Mouse (Mus musculus): Measurements from ENCODE around the gene Cdc20b. TPM values are rescaled to one million over a fixed set of nuclear protein-coding genes. Genes with fewer than 3 reads are reported as not detected.

The Cdc20b gene
- polyA plus RNA-seq (2014; fragmentation: Nextera tagmentation; extraction: Ambion mirVana) = not detected in 2 replicates

- peak within 1 kb of the TSS; percentile 81 for H3K4me2 ChIP-seq (ENCODE audit: low read depth, severe bottlenecking)
- ATAC-seq (ENCODE audit: insufficient number of reproducible peaks, low FRiP score, low TSS enrichment, low read depth) = no peak
- H3K27me3 ChIP-seq (ENCODE audit: control insufficient read depth, insufficient read depth, low read length) = peaks cover 16% of the 10 kb centered on the region
- no peak within 1 kb of the TSS for H3K27ac ChIP-seq (replicated peaks; ENCODE audit: low read depth, low read length)
- no peaks in the 10 kb centered on the region for H3K36me3 ChIP-seq (ENCODE audit: control insufficient read depth, insufficient read depth, low read length)
- H3K4me1 ChIP-seq (ENCODE audit: control insufficient read depth, insufficient read depth, low read length) = peaks cover 6% of the 10 kb centered on the region
- DNase-seq (ENCODE audit: low spot score) = peak; percentile 66
- H3K9me3 ChIP-seq (ENCODE audit: control insufficient read depth, low read length) = no peaks in the 10 kb centered on the region
- peak within 1 kb of the TSS; percentile 34; the same call in 1 of the 2 replicates for H3K9ac ChIP-seq (ENCODE audit: low read length)
- peak within 1 kb of the TSS; percentile 45 for H3K4me3 ChIP-seq (ENCODE audit: low read depth, low read length)
- under 1% methylated on average over 46 of the region's 46 CpGs for WGBS
These were observed at the start of gene Cdc20b for GRCm38 (mm10) chr13:113034950-113035421. Cdc20b (plus strand) TSS chr13:113035111.

- Histone ChIP-seq H3K9ac (ENCODE audit: low read length) (no peak overlapping the region), H3K27ac (replicated peaks; ENCODE audit: low read depth, low read length) (no peak overlapping the region), H3K36me3 (ENCODE audit: control insufficient read depth, insufficient read depth, low read length) (no peaks in the 10 kb centered on the region), H3K4me3 (ENCODE audit: low read depth, low read length) (no peak overlapping the region), H3K9me3 (ENCODE audit: control insufficient read depth, low read length) (no peaks in the 10 kb centered on the region), H3K4me2 (ENCODE audit: low read depth, severe bottlenecking) (peak overlapping the region; percentile 77; the same call in 1 of the 2 replicates), H3K27me3 (ENCODE audit: control insufficient read depth, insufficient read depth, low read length) (peaks cover 47% of the 10 kb centered on the region), H3K4me1 (ENCODE audit: control insufficient read depth, insufficient read depth, low read length) (peaks cover 31% of the 10 kb centered on the region)
- DNase-seq (ENCODE audit: low spot score) = peak; percentile 45
- no peak for ATAC-seq (ENCODE audit: insufficient number of reproducible peaks, low FRiP score, low TSS enrichment, low read depth)
- 7% methylated on average over 18 of the region's 18 CpGs for WGBS
These were observed 49.1 kb upstream of the Cdc20b start for GRCm38 (mm10) chr13:112985605-112986450.

- H3K9me3 ChIP-seq (ENCODE audit: control insufficient read depth, low read length) = no peaks in the 10 kb centered on the region
- ATAC-seq (ENCODE audit: insufficient number of reproducible peaks, low FRiP score, low TSS enrichment, low read depth) (no peak), DNase-seq (ENCODE audit: low spot score) (peak; percentile 39)
- no peaks in the 10 kb centered on the region for H3K36me3 ChIP-seq (ENCODE audit: control insufficient read depth, insufficient read depth, low read length)
- H3K9ac ChIP-seq (ENCODE audit: low read length) = no peak overlapping the region
- H3K4me3 ChIP-seq (ENCODE audit: low read depth, low read length) = peak overlapping the region; percentile 44; the same call in 1 of the 2 replicates
- peak overlapping the region; percentile 77 for H3K4me2 ChIP-seq (ENCODE audit: low read depth, severe bottlenecking)
- WGBS = 1% methylated on average over 17 of the region's 17 CpGs
- H3K27me3 ChIP-seq (ENCODE audit: control insufficient read depth, insufficient read depth, low read length) = peaks cover 54% of the 10 kb centered on the region
- H3K27ac ChIP-seq (replicated peaks; ENCODE audit: low read depth, low read length) = no peak overlapping the region
- peaks cover 31% of the 10 kb centered on the region for H3K4me1 ChIP-seq (ENCODE audit: control insufficient read depth, insufficient read depth, low read length)
These were observed 48.4 kb upstream of the Cdc20b start for GRCm38 (mm10) chr13:112986451-112986950.

GRCm38 (mm10) chr13:112987532-112987943 lies 47.4 kb upstream of the Cdc20b start, which contains the start of gene Ccno:
Ccno (plus strand) TSS chr13:112987802.
- no peaks in the 10 kb centered on the region for H3K36me3 ChIP-seq (ENCODE audit: control insufficient read depth, insufficient read depth, low read length)
- H3K27me3 ChIP-seq (ENCODE audit: control insufficient read depth, insufficient read depth, low read length) = peaks cover 58% of the 10 kb centered on the region
- H3K9ac ChIP-seq (ENCODE audit: low read length) = peak within 1 kb of the TSS; percentile 40; the same call in 1 of the 2 replicates
- peak within 1 kb of the TSS; percentile 77 for H3K4me2 ChIP-seq (ENCODE audit: low read depth, severe bottlenecking)
- ATAC-seq (ENCODE audit: insufficient number of reproducible peaks, low FRiP score, low TSS enrichment, low read depth) = peak; percentile 94
- H3K27ac ChIP-seq (replicated peaks; ENCODE audit: low read depth, low read length) = no peak within 1 kb of the TSS
- H3K4me3 ChIP-seq (ENCODE audit: low read depth, low read length) = peak within 1 kb of the TSS; percentile 44
- DNase-seq (ENCODE audit: low spot score) = peak; percentile 92
- H3K9me3 ChIP-seq (ENCODE audit: control insufficient read depth, low read length) = no peaks in the 10 kb centered on the region
- WGBS = under 1% methylated on average over 44 of the region's 47 CpGs
- peaks cover 31% of the 10 kb centered on the region for H3K4me1 ChIP-seq (ENCODE audit: control insufficient read depth, insufficient read depth, low read length)

- Histone ChIP-seq H3K27ac (replicated peaks; ENCODE audit: low read depth, low read length) (no peak overlapping the region), H3K4me2 (ENCODE audit: low read depth, severe bottlenecking) (peak overlapping the region; percentile 77), H3K27me3 (ENCODE audit: control insufficient read depth, insufficient read depth, low read length) (peaks cover 62% of the 10 kb centered on the region), H3K9ac (ENCODE audit: low read length) (peak overlapping the region; percentile 40; the same call in 1 of the 2 replicates), H3K4me1 (ENCODE audit: control insufficient read depth, insufficient read depth, low read length) (peaks cover 31% of the 10 kb centered on the region), H3K4me3 (ENCODE audit: low read depth, low read length) (peak overlapping the region; percentile 44), H3K9me3 (ENCODE audit: control insufficient read depth, low read length) (no peaks in the 10 kb centered on the region), H3K36me3 (ENCODE audit: control insufficient read depth, insufficient read depth, low read length) (no peaks in the 10 kb centered on the region)
- ATAC-seq (ENCODE audit: insufficient number of reproducible peaks, low FRiP score, low TSS enrichment, low read depth) (peak; percentile 15; the same call in 1 of the 2 replicates), DNase-seq (ENCODE audit: low spot score) (no peak)
- under 1% methylated on average over 39 of the region's 39 CpGs for WGBS
These were observed 46.9 kb upstream of the Cdc20b start for GRCm38 (mm10) chr13:112987991-112988390.

- no peaks in the 10 kb centered on the region for H3K36me3 ChIP-seq (ENCODE audit: control insufficient read depth, insufficient read depth, low read length)
- no peak overlapping the region for H3K9ac ChIP-seq (ENCODE audit: low read length)
- H3K4me3 ChIP-seq (ENCODE audit: low read depth, low read length) = peak overlapping the region; percentile 15; the same call in 1 of the 2 replicates
- WGBS = 1% methylated on average over 19 of the region's 19 CpGs
- H3K27me3 ChIP-seq (ENCODE audit: control insufficient read depth, insufficient read depth, low read length) = peaks cover 70% of the 10 kb centered on the region
- no peak overlapping the region for H3K27ac ChIP-seq (replicated peaks; ENCODE audit: low read depth, low read length)
- peaks cover 39% of the 10 kb centered on the region for H3K4me1 ChIP-seq (ENCODE audit: control insufficient read depth, insufficient read depth, low read length)
- no peaks in the 10 kb centered on the region for H3K9me3 ChIP-seq (ENCODE audit: control insufficient read depth, low read length)
- ATAC-seq (ENCODE audit: insufficient number of reproducible peaks, low FRiP score, low TSS enrichment, low read depth) (no peak), DNase-seq (ENCODE audit: low spot score) (peak; percentile 58)
- H3K4me2 ChIP-seq (ENCODE audit: low read depth, severe bottlenecking) = peak overlapping the region; percentile 77
These were observed 46.0 kb upstream of the Cdc20b start for GRCm38 (mm10) chr13:112988866-112989265.

GRCm38 (mm10) chr13:112989541-112989940 lies 45.4 kb upstream of the Cdc20b start:
- peak overlapping the region; percentile 6; the same call in 1 of the 2 replicates for H3K4me3 ChIP-seq (ENCODE audit: low read depth, low read length)
- 2% methylated on average over 23 of the region's 23 CpGs for WGBS
- H3K27ac ChIP-seq (replicated peaks; ENCODE audit: low read depth, low read length) = no peak overlapping the region
- no peak for ATAC-seq (ENCODE audit: insufficient number of reproducible peaks, low FRiP score, low TSS enrichment, low read depth)
- DNase-seq (ENCODE audit: low spot score) = peak; percentile 63
- no peak overlapping the region for H3K9ac ChIP-seq (ENCODE audit: low read length)
- H3K9me3 ChIP-seq (ENCODE audit: control insufficient read depth, low read length) = no peaks in the 10 kb centered on the region
- no peaks in the 10 kb centered on the region for H3K36me3 ChIP-seq (ENCODE audit: control insufficient read depth, insufficient read depth, low read length)
- H3K27me3 ChIP-seq (ENCODE audit: control insufficient read depth, insufficient read depth, low read length) = peaks cover 77% of the 10 kb centered on the region
- H3K4me1 ChIP-seq (ENCODE audit: control insufficient read depth, insufficient read depth, low read length) = peaks cover 43% of the 10 kb centered on the region
- peak overlapping the region; percentile 16; the same call in 1 of the 2 replicates for H3K4me2 ChIP-seq (ENCODE audit: low read depth, severe bottlenecking)

- ATAC-seq (ENCODE audit: insufficient number of reproducible peaks, low FRiP score, low TSS enrichment, low read depth) = no peak
- Histone ChIP-seq H3K36me3 (ENCODE audit: control insufficient read depth, insufficient read depth, low read length) (no peaks in the 10 kb centered on the region), H3K4me2 (ENCODE audit: low read depth, severe bottlenecking) (no peak overlapping the region), H3K4me3 (ENCODE audit: low read depth, low read length) (no peak overlapping the region), H3K27ac (replicated peaks; ENCODE audit: low read depth, low read length) (no peak overlapping the region), H3K9ac (ENCODE audit: low read length) (no peak overlapping the region), H3K27me3 (ENCODE audit: control insufficient read depth, insufficient read depth, low read length) (peaks cover 85% of the 10 kb centered on the region), H3K9me3 (ENCODE audit: control insufficient read depth, low read length) (no peaks in the 10 kb centered on the region), H3K4me1 (ENCODE audit: control insufficient read depth, insufficient read depth, low read length) (peaks cover 43% of the 10 kb centered on the region)
- no peak for DNase-seq (ENCODE audit: low spot score)
- WGBS = 19% methylated on average over 4 of the region's 4 CpGs
These were observed 44.6 kb upstream of the Cdc20b start for GRCm38 (mm10) chr13:112990346-112990745.
